Mouse (Mus musculus) c-Kit-positive CD71-negative TER-119-negative erythroid progenitor cells, embryonic 14.5 days (primary cell): ENCODE data around the gene Nipa1.
A peak's percentile ranks its signal among the peaks of the same experiment; 100 is the strongest.

Source experiments
- DNase-seq: peaks from one replicate; pipeline ENCODE4 v3.0.0-alpha.2; 2013; ENCODE audit warnings: low read depth

Gene Nipa1

DNA sequence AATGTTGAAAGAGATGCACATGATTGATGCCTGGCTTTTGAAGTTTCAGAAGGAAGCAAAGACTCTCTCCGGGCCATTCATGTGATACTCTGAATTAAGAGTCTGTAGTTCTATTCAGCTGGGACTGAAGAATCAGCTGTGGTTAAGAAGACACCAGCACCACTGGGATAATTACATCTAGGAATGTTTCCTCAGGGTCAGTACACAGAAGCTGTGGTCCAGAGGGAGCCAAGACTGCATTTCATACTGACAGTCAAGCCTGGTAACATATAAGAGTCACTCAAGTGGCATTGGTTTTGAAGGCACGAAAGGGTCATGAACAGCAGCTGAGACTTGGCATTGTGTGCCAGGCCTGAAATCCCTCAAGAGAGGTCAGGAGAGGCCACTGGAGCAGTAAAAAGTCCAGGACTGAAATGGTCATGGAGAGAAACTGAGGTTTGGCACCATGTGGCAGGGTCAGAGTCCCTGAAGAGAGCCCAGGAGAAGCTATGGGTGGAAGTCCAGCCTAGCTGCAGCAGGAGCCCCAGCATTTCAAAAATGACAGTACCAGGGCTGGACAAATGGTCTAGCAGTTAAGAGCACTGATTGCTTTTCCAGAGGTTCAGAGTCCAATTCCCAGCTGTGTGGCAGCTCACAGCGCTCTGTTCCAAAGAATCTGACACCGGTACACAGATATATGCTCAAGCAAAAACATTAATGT, 9.3 kb downstream of the Nipa1 start:
- no peak for DNase-seq

GRCm38 (mm10) chr7:55998997-55999396, 20.8 kb downstream of the Nipa1 start:
- no peak for DNase-seq

- no peak for DNase-seq
These were observed 24.7 kb downstream of the Nipa1 start for GRCm38 (mm10) chr7:55995013-55995412.

GRCm38 (mm10) chr7:55991858-55992257, 27.9 kb downstream of the Nipa1 start:
- no peak for DNase-seq

GRCm38 (mm10) chr7:55991129-55991528, 28.6 kb downstream of the Nipa1 start:
- no peak for DNase-seq

- DNase-seq = peak; percentile 72
These were observed 33.1 kb downstream of the Nipa1 start for GRCm38 (mm10) chr7:55986526-55987214.

DNA sequence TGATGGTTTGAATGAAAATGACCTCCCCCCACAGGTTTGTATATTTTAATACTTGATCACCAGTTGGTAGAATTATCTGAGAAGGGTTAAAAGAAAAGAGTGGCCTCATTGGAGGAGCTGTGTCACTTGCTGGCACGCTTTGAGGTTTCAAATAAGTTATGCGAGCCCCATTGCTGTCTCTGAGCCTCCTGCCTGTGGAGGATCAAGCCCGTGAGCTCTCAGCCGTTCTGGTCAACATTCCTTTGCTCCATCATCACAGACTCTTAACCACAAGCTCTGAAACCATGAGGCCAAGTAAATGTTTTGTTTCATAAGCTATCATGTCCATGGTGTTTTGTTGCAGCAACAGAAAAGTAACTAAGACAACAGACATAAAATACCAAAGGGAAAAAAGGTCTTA, 35.0 kb downstream of the Nipa1 start:
- DNase-seq = no peak

DNA sequence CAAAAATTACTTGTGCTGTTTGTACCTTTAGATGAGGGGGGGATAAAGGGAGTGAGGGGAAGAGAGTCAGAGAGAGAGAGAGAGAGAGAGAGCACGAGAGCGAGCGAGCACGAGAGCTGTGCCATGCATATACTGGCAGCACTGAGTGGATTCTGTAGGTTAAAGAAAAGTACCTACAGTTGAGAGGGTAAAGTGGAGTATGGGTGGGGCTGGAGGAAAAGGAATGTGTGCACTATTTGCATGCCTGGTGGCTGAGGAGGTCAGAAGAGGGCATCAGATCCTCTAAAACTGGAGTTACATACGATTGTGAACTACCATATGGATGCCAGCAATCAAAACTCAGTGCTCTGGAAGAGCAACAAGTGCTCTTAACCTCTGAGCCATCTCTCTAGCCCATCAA, 36.6 kb downstream of the Nipa1 start:
- DNase-seq = no peak

- no peak for DNase-seq
These were observed 37.6 kb downstream of the Nipa1 start for GRCm38 (mm10) chr7:55982010-55982700.

DNA sequence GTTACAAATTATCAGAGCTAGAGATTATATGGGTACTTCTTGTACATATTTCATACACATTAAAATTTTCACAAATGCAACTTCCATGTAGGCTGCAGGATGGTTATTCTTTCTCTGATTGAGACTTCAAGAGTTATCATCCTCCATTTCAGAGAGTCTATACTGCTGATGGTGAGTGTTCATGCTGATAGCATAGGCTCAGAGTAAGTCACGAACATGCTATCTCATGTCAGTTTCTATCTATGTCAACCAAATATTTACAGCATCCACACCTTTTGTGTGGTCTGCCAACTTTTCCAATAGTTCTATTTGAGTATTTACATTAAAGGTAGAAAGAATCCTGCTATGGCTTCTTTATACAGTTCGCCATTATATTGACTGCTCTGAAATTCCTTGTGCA, 38.2 kb downstream of the Nipa1 start:
- DNase-seq = no peak

- no peak for DNase-seq
These were observed 45.3 kb downstream of the Nipa1 start for GRCm38 (mm10) chr7:55974429-55974828.

- no peak for DNase-seq
These were observed 50.3 kb downstream of the Nipa1 start for GRCm38 (mm10) chr7:55969415-55969814.

DNA sequence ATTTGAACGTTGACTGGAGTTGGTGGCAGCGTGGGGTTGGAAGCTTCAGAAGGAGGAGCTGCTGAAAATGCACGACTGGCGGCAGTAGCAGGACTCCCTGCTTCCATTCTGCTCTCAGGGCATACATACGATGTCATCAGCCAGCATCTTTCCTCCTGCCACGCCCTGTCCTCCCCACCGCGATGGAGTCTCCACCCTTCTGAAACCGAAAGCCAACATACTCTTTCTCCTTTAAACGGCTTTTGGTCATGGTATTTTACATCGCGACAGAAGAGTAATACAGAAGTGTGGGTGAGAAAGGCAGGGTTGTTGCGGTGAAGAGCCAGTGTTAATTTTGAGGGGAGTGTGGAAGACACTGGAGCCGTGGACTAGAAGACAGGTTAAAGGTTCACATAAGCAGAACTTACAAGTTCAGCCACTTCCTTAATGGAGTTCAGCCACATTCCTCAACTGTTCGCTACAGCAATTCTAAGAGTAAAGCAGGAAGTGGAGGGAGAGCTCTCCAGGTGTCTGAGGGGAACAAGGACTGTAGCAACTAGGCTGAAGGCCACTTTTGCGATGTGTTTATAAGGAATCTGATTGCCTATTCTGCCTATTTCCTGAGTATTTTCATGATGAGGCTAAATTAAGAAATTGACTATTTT, 51.4 kb downstream of the Nipa1 start:
- peak; percentile 18 for DNase-seq

- DNase-seq = no peak
These were observed 52.8 kb downstream of the Nipa1 start for GRCm38 (mm10) chr7:55966866-55967460.

DNA sequence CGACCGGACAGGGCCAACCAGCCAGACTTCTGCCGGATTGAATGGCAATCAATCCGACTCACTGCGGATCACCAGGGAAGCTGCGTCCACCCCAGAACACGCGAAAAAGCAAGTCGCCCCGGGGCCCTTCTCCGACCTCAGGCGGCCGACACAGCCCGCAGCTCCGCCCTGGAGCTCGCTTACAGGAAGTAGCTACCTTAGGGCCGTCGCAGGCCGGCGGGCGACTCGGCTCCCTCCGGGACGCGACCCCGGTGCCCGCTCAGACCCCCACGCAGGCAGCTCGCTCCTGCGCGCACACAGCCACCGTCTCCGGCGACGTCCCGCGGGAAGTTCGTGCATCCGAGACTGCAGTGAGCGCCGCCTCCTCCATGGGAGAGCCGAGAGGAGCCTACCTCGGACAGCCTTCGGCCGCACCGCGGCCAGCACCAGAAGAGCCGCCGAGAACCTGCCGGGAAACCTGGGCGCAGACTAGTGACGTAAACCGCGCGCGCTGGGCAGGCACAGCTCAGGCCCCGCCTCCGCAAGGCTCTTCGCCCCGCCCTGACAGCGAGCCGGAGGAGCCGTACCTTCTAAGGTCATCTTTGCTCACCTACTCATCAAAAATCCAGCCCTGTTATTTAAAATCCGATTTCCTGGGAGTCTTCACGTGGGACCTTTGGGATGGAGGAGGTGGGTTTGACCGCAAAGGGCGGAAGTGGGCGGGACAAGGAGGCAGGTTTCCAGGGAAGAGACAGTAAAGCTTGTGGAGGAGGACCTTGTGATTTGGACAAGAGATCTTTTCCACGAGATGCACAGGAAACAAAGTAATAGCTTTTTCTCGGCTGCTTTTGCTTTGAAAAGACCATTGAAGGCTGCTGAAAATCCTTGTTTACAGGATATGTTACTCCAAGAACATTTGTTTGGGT, 57.5 kb downstream of the Nipa1 start, which contains the start of gene Nipa2:
Gene Nipa2 (minus strand): TSS at position 473 of the 905 bp plus-strand sequence.
- peak; percentile 82 for DNase-seq

DNA sequence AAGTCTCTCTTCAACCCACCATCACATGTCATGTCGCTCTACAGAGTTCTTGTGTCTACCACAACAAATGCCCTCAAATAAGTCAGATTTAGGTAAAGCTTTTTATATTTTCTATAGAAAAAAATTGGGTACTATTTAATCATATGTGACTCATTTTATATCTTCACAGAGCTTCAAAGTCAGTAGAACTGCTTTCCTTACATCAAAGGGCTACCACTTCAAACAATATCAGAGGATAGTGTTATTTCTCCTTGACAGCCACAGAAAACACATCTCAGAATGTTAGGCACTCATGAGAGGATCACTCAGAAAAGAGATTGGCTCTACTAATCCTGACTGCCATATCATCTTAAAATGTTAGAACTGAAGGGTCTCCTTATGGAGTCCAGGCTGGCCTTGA, 59.2 kb downstream of the Nipa1 start:
- DNase-seq = no peak

DNA sequence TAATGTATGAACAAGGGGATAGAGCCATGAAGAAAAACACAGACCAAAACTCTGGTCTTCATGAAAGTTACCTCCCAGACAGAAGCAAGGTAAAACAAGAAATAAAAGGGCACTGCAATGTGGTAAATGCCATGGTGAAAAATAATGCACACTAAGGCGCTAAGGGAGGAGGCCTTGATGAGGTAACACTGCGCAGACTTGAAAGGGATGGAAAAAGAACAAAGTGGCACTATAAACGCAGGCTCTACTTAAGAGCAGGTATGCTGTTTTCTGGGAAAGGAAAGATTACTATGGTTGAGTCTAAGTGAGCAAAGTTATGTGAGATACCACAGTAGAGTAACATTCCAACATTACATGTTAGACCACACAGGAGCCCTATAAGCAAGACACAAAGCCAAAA, 60.0 kb downstream of the Nipa1 start:
- no peak for DNase-seq

- no peak for DNase-seq
These were observed 61.8 kb downstream of the Nipa1 start for GRCm38 (mm10) chr7:55957916-55958315.

GRCm38 (mm10) chr7:55957178-55957577, 62.6 kb downstream of the Nipa1 start:
- DNase-seq = no peak

- no peak for DNase-seq
These were observed 63.7 kb downstream of the Nipa1 start for GRCm38 (mm10) chr7:55956054-55956453.

GRCm38 (mm10) chr7:55938341-55938740, 81.4 kb downstream of the Nipa1 start:
- DNase-seq = no peak
